Mouse (Mus musculus): ENCODE measurements around the gene Ddost. TPM values are rescaled to one million over a fixed set of nuclear protein-coding genes. Genes with fewer than 3 reads are reported as not detected.

Gene Ddost
- polyA plus RNA-seq, 1 experiment from 2014 or later: 247 TPM

DNA sequence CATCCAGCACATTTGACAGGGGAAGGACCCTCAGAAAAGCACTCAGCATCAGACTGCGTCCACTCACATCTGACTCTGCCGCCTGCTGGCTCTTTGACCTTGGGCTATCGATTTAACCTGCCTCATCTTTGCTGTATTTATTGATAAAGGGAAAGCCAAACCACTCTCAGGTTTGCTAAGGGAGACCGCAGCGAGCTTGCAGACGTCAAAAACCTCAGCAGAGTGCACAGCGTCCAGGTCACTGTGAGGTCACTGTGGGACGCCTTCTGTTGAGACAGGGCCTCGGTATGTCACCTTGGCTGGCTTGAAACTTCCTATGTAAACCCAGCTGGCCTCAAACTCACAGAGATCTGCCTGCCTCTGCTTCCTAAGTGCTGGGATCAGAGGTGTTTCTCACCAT lies 32.8 kb downstream of the Ddost start:
- 82% methylated on average over 9 of the region's 9 CpGs for WGBS
- no peak overlapping the region for H3K9ac ChIP-seq (ENCODE audit: low read length)
- H3K27ac ChIP-seq (ENCODE audit: low read depth, low read length): no peak overlapping the region
- H3K4me3 ChIP-seq (ENCODE audit: low read depth, low read length): no peak overlapping the region
- no peaks in the 10 kb centered on the region for H3K36me3 ChIP-seq (ENCODE audit: control insufficient read depth, insufficient read depth, low read length)
- H3K9me3 ChIP-seq (ENCODE audit: control insufficient read depth, low read length): no peaks in the 10 kb centered on the region
- no peak for DNase-seq (ENCODE audit: low spot score)
- no peak for ATAC-seq (ENCODE audit: insufficient read depth, low FRiP score, low TSS enrichment)
- H3K4me1 ChIP-seq (ENCODE audit: control insufficient read depth, insufficient read depth, low read length): no peaks in the 10 kb centered on the region
- H3K4me2 ChIP-seq (ENCODE audit: low read depth): no peak overlapping the region
- H3K27me3 ChIP-seq (ENCODE audit: control insufficient read depth, insufficient read depth, low read length): no peaks in the 10 kb centered on the region

GRCm38 (mm10) chr4:138339963-138340362 lies 35.4 kb downstream of the Ddost start:
- 34% methylated on average over 4 of the region's 4 CpGs for WGBS
- Histone ChIP-seq H3K27ac (ENCODE audit: low read depth, low read length) (no peak overlapping the region), H3K4me3 (ENCODE audit: low read depth, low read length) (no peak overlapping the region), H3K4me2 (ENCODE audit: low read depth) (no peak overlapping the region), H3K9ac (ENCODE audit: low read length) (no peak overlapping the region), H3K36me3 (ENCODE audit: control insufficient read depth, insufficient read depth, low read length) (no peaks in the 10 kb centered on the region), H3K27me3 (ENCODE audit: control insufficient read depth, insufficient read depth, low read length) (no peaks in the 10 kb centered on the region), H3K9me3 (ENCODE audit: control insufficient read depth, low read length) (no peaks in the 10 kb centered on the region), H3K4me1 (ENCODE audit: control insufficient read depth, insufficient read depth, low read length) (no peaks in the 10 kb centered on the region)
- DNase-seq (ENCODE audit: low spot score): no peak
- no peak for ATAC-seq (ENCODE audit: insufficient read depth, low FRiP score, low TSS enrichment)

DNA sequence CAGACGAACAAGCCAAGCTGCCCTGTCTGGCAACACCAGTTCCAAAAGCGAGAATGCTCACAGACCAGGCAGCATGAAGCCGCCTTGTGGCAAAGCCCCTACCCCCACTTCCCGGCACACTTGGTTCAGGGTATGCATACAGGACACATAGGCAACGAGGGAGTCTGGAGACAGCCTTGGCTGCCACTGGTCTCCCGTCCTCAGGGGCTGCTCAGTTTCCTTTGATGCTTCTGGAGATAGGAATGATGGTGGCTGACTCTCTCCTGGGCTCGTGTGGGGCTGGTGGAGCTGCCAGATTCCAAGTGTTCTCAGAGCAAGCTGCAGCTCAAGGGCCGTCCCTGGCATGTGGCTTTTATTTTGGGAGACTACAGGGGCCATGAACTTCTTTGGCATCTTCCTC lies 36.9 kb downstream of the Ddost start:
- Histone ChIP-seq H3K27me3 (ENCODE audit: control insufficient read depth, insufficient read depth, low read length) (no peaks in the 10 kb centered on the region), H3K36me3 (ENCODE audit: control insufficient read depth, insufficient read depth, low read length) (no peaks in the 10 kb centered on the region), H3K4me3 (ENCODE audit: low read depth, low read length) (no peak overlapping the region), H3K4me1 (ENCODE audit: control insufficient read depth, insufficient read depth, low read length) (no peaks in the 10 kb centered on the region), H3K9me3 (ENCODE audit: control insufficient read depth, low read length) (no peaks in the 10 kb centered on the region), H3K27ac (ENCODE audit: low read depth, low read length) (no peak overlapping the region), H3K9ac (ENCODE audit: low read length) (no peak overlapping the region), H3K4me2 (ENCODE audit: low read depth) (no peak overlapping the region)
- 72% methylated on average over 8 of the region's 8 CpGs for WGBS
- DNase-seq (ENCODE audit: low spot score): no peak
- no peak for ATAC-seq (ENCODE audit: insufficient read depth, low FRiP score, low TSS enrichment)

- H3K27ac ChIP-seq (ENCODE audit: low read depth, low read length): no peak overlapping the region
- ATAC-seq (ENCODE audit: insufficient read depth, low FRiP score, low TSS enrichment) (no peak), DNase-seq (ENCODE audit: low spot score) (no peak)
- H3K9ac ChIP-seq (ENCODE audit: low read length): no peak overlapping the region
- 77% methylated on average over 7 of the region's 7 CpGs for WGBS
- H3K36me3 ChIP-seq (ENCODE audit: control insufficient read depth, insufficient read depth, low read length): no peaks in the 10 kb centered on the region
- H3K4me2 ChIP-seq (ENCODE audit: low read depth): no peak overlapping the region
- H3K9me3 ChIP-seq (ENCODE audit: control insufficient read depth, low read length): no peaks in the 10 kb centered on the region
- no peak overlapping the region for H3K4me3 ChIP-seq (ENCODE audit: low read depth, low read length)
- no peaks in the 10 kb centered on the region for H3K27me3 ChIP-seq (ENCODE audit: control insufficient read depth, insufficient read depth, low read length)
- H3K4me1 ChIP-seq (ENCODE audit: control insufficient read depth, insufficient read depth, low read length): no peaks in the 10 kb centered on the region
Observed at GRCm38 (mm10) chr4:138342048-138342447, 37.5 kb downstream of the Ddost start.

DNA sequence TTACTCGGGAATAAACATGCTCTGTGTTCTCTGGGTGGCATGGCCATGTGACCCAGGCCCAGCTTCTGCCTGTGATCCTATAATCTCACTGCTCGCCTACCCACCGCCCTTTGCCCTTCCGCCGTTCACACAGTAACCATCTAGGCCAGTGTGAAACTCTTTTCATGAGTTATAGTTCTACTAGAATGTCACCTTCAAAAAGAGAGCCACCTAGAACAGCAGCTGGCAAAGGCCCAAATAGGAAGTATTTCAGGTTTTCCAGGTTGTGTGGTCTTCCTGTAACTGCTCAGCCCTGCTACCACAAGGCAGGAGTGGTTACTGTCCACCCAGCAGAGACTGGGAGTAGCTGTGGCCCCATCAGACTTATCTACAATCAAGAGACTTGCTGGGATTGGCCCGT lies 38.2 kb downstream of the Ddost start:
- Histone ChIP-seq H3K36me3 (ENCODE audit: control insufficient read depth, insufficient read depth, low read length) (no peaks in the 10 kb centered on the region), H3K27ac (ENCODE audit: low read depth, low read length) (no peak overlapping the region), H3K4me3 (ENCODE audit: low read depth, low read length) (no peak overlapping the region), H3K27me3 (ENCODE audit: control insufficient read depth, insufficient read depth, low read length) (no peaks in the 10 kb centered on the region), H3K4me1 (ENCODE audit: control insufficient read depth, insufficient read depth, low read length) (no peaks in the 10 kb centered on the region), H3K4me2 (ENCODE audit: low read depth) (no peak overlapping the region), H3K9ac (ENCODE audit: low read length) (no peak overlapping the region), H3K9me3 (ENCODE audit: control insufficient read depth, low read length) (no peaks in the 10 kb centered on the region)
- 88% methylated on average over 6 of the region's 6 CpGs for WGBS
- no peak for ATAC-seq (ENCODE audit: insufficient read depth, low FRiP score, low TSS enrichment)
- DNase-seq (ENCODE audit: low spot score): no peak

DNA sequence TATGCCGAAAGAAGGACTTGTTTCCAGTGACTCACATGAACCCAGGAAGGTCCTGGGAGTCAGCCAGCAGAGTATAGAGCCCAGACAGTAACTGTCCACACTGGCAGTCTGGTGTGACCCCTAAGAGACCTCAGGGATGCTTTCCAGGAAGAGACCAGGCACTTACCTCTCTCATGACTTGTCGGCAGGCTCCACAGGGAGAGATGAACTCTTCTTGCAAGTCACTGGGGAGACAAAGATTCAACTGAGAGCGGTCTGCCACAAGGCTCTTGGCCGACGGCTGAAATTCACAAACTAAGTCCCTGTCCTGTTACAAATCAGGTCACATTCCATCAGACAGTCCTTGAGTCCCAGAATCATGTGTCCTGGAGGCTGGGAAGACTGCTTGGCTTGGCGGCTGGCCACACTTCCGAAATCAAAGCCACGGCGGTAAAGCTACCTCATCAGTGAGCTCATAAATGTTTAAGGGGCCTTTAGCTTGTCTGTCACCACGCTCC lies 38.9 kb downstream of the Ddost start:
- Histone ChIP-seq H3K27me3 (ENCODE audit: control insufficient read depth, insufficient read depth, low read length) (no peaks in the 10 kb centered on the region), H3K9ac (ENCODE audit: low read length) (no peak overlapping the region), H3K27ac (ENCODE audit: low read depth, low read length) (no peak overlapping the region), H3K4me2 (ENCODE audit: low read depth) (no peak overlapping the region), H3K4me3 (ENCODE audit: low read depth, low read length) (no peak overlapping the region), H3K36me3 (ENCODE audit: control insufficient read depth, insufficient read depth, low read length) (no peaks in the 10 kb centered on the region), H3K4me1 (ENCODE audit: control insufficient read depth, insufficient read depth, low read length) (no peaks in the 10 kb centered on the region), H3K9me3 (ENCODE audit: control insufficient read depth, low read length) (no peaks in the 10 kb centered on the region)
- DNase-seq (ENCODE audit: low spot score) (no peak), ATAC-seq (ENCODE audit: insufficient read depth, low FRiP score, low TSS enrichment) (no peak)
- 73% methylated on average over 10 of the region's 10 CpGs for WGBS

DNA sequence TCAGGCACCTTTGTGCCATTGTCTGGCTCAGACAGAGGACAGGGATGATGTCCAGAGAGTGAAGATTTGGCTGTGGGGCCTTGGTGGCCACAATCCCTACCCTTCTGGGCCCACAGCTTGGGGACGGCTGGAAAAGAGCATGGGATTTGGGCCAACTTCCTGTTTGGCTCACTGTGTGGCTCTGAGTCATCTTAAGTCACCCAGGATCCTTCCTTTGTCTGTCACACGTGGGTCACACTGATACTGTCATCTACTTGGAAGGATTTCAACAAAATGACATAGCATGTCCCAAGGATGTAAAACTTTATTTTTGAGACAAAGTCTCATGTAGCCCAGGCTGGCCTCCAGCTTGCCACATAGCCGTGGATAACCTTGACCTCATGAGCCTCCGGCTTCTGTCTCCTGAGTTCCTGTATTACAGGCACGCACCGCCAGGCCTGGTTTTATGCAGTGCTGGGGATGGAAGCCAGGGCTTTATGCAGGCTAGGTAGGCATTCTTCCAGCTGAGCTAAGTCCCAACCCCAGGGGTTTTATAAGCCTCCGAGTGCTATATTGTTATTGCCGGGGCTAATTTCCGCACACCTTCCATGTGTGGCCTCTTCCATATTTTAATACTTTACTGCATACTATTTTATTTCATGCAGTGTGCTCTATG lies 40.5 kb downstream of the Ddost start:
- DNase-seq (ENCODE audit: low spot score) (no peak), ATAC-seq (ENCODE audit: insufficient read depth, low FRiP score, low TSS enrichment) (no peak)
- H3K27me3 ChIP-seq (ENCODE audit: control insufficient read depth, insufficient read depth, low read length): no peaks in the 10 kb centered on the region
- H3K36me3 ChIP-seq (ENCODE audit: control insufficient read depth, insufficient read depth, low read length): no peaks in the 10 kb centered on the region
- H3K9me3 ChIP-seq (ENCODE audit: control insufficient read depth, low read length): no peaks in the 10 kb centered on the region
- no peak overlapping the region for H3K9ac ChIP-seq (ENCODE audit: low read length)
- 84% methylated on average over 9 of the region's 9 CpGs for WGBS
- H3K4me1 ChIP-seq (ENCODE audit: control insufficient read depth, insufficient read depth, low read length): no peaks in the 10 kb centered on the region
- no peak overlapping the region for H3K4me2 ChIP-seq (ENCODE audit: low read depth)
- no peak overlapping the region for H3K4me3 ChIP-seq (ENCODE audit: low read depth, low read length)
- no peak overlapping the region for H3K27ac ChIP-seq (ENCODE audit: low read depth, low read length)

- Histone ChIP-seq H3K36me3 (ENCODE audit: control insufficient read depth, insufficient read depth, low read length) (no peaks in the 10 kb centered on the region), H3K4me2 (ENCODE audit: low read depth) (no peak overlapping the region), H3K4me1 (ENCODE audit: control insufficient read depth, insufficient read depth, low read length) (no peaks in the 10 kb centered on the region), H3K27ac (ENCODE audit: low read depth, low read length) (no peak overlapping the region), H3K4me3 (ENCODE audit: low read depth, low read length) (no peak overlapping the region), H3K9ac (ENCODE audit: low read length) (no peak overlapping the region), H3K9me3 (ENCODE audit: control insufficient read depth, low read length) (no peaks in the 10 kb centered on the region), H3K27me3 (ENCODE audit: control insufficient read depth, insufficient read depth, low read length) (no peaks in the 10 kb centered on the region)
- DNase-seq (ENCODE audit: low spot score): no peak
- no peak for ATAC-seq (ENCODE audit: insufficient read depth, low FRiP score, low TSS enrichment)
- 56% methylated on average over 1 of the region's 1 CpGs for WGBS
Observed at GRCm38 (mm10) chr4:138347280-138347679, 42.8 kb downstream of the Ddost start.

- no peak overlapping the region for H3K9ac ChIP-seq (ENCODE audit: low read length)
- no peak overlapping the region for H3K4me3 ChIP-seq (ENCODE audit: low read depth, low read length)
- WGBS: 80% methylated on average over 7 of the region's 7 CpGs
- no peak overlapping the region for H3K4me2 ChIP-seq (ENCODE audit: low read depth)
- DNase-seq (ENCODE audit: low spot score) (no peak), ATAC-seq (ENCODE audit: insufficient read depth, low FRiP score, low TSS enrichment) (no peak)
- H3K9me3 ChIP-seq (ENCODE audit: control insufficient read depth, low read length): no peaks in the 10 kb centered on the region
- H3K36me3 ChIP-seq (ENCODE audit: control insufficient read depth, insufficient read depth, low read length): no peaks in the 10 kb centered on the region
- H3K27ac ChIP-seq (ENCODE audit: low read depth, low read length): no peak overlapping the region
- no peaks in the 10 kb centered on the region for H3K27me3 ChIP-seq (ENCODE audit: control insufficient read depth, insufficient read depth, low read length)
- H3K4me1 ChIP-seq (ENCODE audit: control insufficient read depth, insufficient read depth, low read length): no peaks in the 10 kb centered on the region
Observed at GRCm38 (mm10) chr4:138348716-138349115, 44.2 kb downstream of the Ddost start.

All from neural tube, embryonic 11.5 days (tissue).